Mouse (Mus musculus) midbrain, postnatal 0 days (tissue): ENCODE results near the gene Ifnar2. TPM values are rescaled to one million over a fixed set of nuclear protein-coding genes. Genes with fewer than 3 reads are reported as not detected.

ENCODE experiments used
- ATAC-seq: fragments of 200-750 bp; cut with Nextera tagmentation; 2 replicates; pipeline ENCODE4 v1.8.0; 2017; ENCODE audit warnings: moderate number of reproducible peaks, mild to moderate bottlenecking, moderate TSS enrichment, moderate library complexity; ENCODE audit not compliant: low FRiP score
- DNase-seq: peaks from one replicate; pipeline ENCODE4 v3.0.0-alpha.2; 2015; ENCODE audit warnings: low spot score
- H3K27ac ChIP-seq: fragments of 300-500 bp; sonication (generic); 2 replicates; pipeline ENCODE4 v1.5.1; 2014; ENCODE audit warnings: low read depth, mild to moderate bottlenecking, low read length, mixed read lengths
- H3K27me3 ChIP-seq: fragments of 300-500 bp; sonication (generic); 2 replicates; pipeline ENCODE4 v1.6.1; 2014; ENCODE audit warnings: low read length, control low read depth, mixed read lengths; ENCODE audit not compliant: insufficient read depth
- H3K36me3 ChIP-seq: fragments of 300-500 bp; sonication (generic); 2 replicates; pipeline ENCODE4 v1.6.1; 2014; ENCODE audit warnings: low read length, control low read depth, mixed read lengths; ENCODE audit not compliant: insufficient read depth
- H3K4me1 ChIP-seq: fragments of 300-500 bp; sonication (generic); 2 replicates; pipeline ENCODE4 v1.6.1; 2014; ENCODE audit warnings: mild to moderate bottlenecking, control low read depth, antibody characterized with exemption, low read length, mixed read lengths; ENCODE audit not compliant: insufficient read depth
- H3K4me2 ChIP-seq: fragments of 300-500 bp; sonication (generic); 2 replicates; pipeline ENCODE4 v1.6.1; 2014; ENCODE audit warnings: low read depth, mild to moderate bottlenecking, low read length, mixed read lengths; ENCODE audit not compliant: poor library complexity, severe bottlenecking
- H3K4me3 ChIP-seq: fragments of 300-500 bp; sonication (generic); 2 replicates; pipeline ENCODE4 v1.5.1; 2014; ENCODE audit warnings: low read depth, mild to moderate bottlenecking, low read length, moderate library complexity
- H3K9ac ChIP-seq: fragments of 300-500 bp; sonication (generic); replicated peaks from 2 replicates; pipeline ENCODE4 v1.6.1; 2014; ENCODE audit warnings: mild to moderate bottlenecking, low read length, moderate library complexity, mixed read lengths; ENCODE audit not compliant: poor library complexity, severe bottlenecking
- H3K9me3 ChIP-seq: fragments of 300-500 bp; sonication (generic); 2 replicates; pipeline ENCODE4 v1.6.1; 2016; ENCODE audit warnings: low read length, control low read depth
- CTCF ChIP-seq: IDR thresholded peaks from 2 replicates; pipeline ENCODE4 v1.5.1; 2016; ENCODE audit warnings: antibody characterized with exemption, mild to moderate bottlenecking
- WGBS: fragments of 180-500 bp; shearing (Covaris S2); extraction: QIAGEN DNeasy Blood & Tissue Kit; methylation state at CpG from one replicate; pipeline ENCODE4 v1.1.7; 2014; 5-methylcytosine and 5-hydroxymethylcytosine counted together
- polyA plus RNA-seq: library from polyadenylated mRNA; unstranded; fragments of >200 nt; fragmentation: Nextera tagmentation; extraction: Ambion mirVana; gene quantifications from 2 replicates; pipeline ENCODE4 v1.2.1, GENCODE M21; 2015
- total RNA-seq: library from RNA; depleted of rRNA; stranded (reverse); fragments of >200 nt; gene quantifications from 2 replicates; pipeline ENCODE4 v1.2.3, GENCODE M21; 2014; rRNA removed

The Ifnar2 gene
- total RNA-seq: 32.2 and 33.5 TPM in 2 replicates
- polyA plus RNA-seq: 40.1 and 47.5 TPM in 2 replicates

GRCm38 (mm10) chr16:91372577-91373472 lies at the start of gene Ifnar2:
Gene Ifnar2, plus strand, starts transcription at chr16:91372783.
- peaks cover 3% of the 10 kb centered on the region; the same call in 1 of the 2 replicates for H3K4me1 ChIP-seq
- H3K27me3 ChIP-seq: no peaks in the 10 kb centered on the region
- H3K4me2 ChIP-seq: peak within 1 kb of the TSS; percentile 65
- peak within 1 kb of the TSS; percentile 88 for H3K4me3 ChIP-seq
- no peaks in the 10 kb centered on the region for H3K9me3 ChIP-seq
- peak within 1 kb of the TSS; percentile 94 for H3K27ac ChIP-seq
- whole genome bisulfite sequencing: under 1% methylated on average over 62 of the region's 62 CpGs
- H3K36me3 ChIP-seq: no peaks in the 10 kb centered on the region
- peak within 1 kb of the TSS; percentile 91 for H3K9ac ChIP-seq
- TF ChIP-seq CTCF: no peak; the same call in 1 of the 2 replicates
- ATAC-seq (peak; percentile 91), DNase-seq (peak; percentile 92)

DNA sequence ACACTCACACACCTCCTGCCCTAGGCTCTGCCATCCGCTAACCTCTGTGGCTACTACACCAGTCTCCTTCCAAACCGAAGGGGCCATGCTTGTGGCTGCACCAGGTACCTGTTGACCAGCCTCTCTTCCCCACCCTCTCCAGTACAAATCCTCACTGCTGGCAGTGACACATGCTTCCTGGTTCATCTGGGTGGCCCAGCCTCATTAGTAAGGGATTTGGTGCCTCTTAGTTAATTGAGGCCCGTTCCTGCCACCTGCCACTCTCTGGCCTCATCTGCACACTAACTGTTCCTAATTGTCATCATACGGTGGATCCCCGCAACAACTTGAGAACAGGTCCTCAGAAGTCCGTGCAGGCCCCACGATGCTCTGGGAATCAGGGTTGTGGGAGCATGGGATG lies 45.0 kb upstream of the Ifnar2 start:
- Histone ChIP-seq H3K4me2 (no peak overlapping the region), H3K36me3 (no peaks in the 10 kb centered on the region), H3K4me1 (no peaks in the 10 kb centered on the region), H3K4me3 (no peak overlapping the region), H3K9me3 (no peaks in the 10 kb centered on the region), H3K9ac (no peak overlapping the region), H3K27ac (no peak overlapping the region), H3K27me3 (no peaks in the 10 kb centered on the region)
- no peak for ATAC-seq
- TF ChIP-seq CTCF: no peak
- DNase-seq: peak; percentile 57
- WGBS: 54% methylated on average over 7 of the region's 7 CpGs

DNA sequence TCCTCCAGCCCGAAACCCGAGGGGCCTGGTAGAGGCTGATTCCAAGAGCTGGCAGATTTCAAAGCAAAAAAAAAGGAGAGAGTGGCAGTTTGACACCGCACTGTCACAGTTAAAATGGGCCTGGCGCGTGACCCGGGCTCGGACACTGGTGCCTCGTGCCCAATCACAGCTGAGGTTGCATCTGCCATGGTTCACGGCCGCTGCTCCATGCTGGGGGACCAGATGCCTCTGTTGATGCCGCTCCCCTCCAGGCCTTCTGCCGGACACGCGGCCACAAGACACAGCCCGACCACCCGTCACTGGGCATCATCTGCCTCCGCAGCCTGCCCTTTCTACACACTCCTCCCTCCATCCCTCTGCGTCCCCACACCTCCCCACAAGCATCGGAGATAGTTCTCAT lies 43.7 kb upstream of the Ifnar2 start:
- H3K36me3 ChIP-seq: no peaks in the 10 kb centered on the region
- H3K4me2 ChIP-seq: no peak overlapping the region
- H3K9me3 ChIP-seq: no peaks in the 10 kb centered on the region
- H3K9ac ChIP-seq: no peak overlapping the region
- H3K27ac ChIP-seq: no peak overlapping the region
- DNase-seq: peak; percentile 61
- no peaks in the 10 kb centered on the region for H3K4me1 ChIP-seq
- no peak for ATAC-seq
- 69% methylated on average over 19 of the region's 19 CpGs for WGBS
- TF ChIP-seq CTCF: no peak
- H3K27me3 ChIP-seq: no peaks in the 10 kb centered on the region
- H3K4me3 ChIP-seq: no peak overlapping the region

DNA sequence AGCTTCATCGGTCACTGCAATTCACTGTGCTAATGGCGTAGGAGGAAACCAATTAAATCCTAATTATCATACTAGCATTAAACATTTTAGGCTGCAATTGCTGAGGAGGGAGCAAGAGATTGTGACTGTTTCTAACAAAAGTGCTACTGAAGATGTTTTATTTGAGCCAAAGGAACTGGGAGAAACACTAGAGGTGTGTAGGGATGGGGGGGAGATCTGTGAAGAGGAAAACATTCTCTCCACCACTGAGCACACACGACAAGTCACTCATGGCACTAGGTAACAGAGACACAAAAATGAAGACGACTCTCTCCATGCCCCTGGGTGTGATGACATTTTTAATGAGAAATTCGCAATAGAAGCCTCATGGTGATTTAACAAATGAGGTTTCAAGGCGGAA lies 42.1 kb upstream of the Ifnar2 start:
- no peak for DNase-seq
- Histone ChIP-seq H3K9me3 (no peaks in the 10 kb centered on the region), H3K4me1 (no peaks in the 10 kb centered on the region), H3K4me2 (no peak overlapping the region), H3K9ac (no peak overlapping the region), H3K27me3 (no peaks in the 10 kb centered on the region), H3K36me3 (no peaks in the 10 kb centered on the region), H3K27ac (no peak overlapping the region), H3K4me3 (no peak overlapping the region)
- WGBS: 63% methylated on average over 6 of the region's 6 CpGs
- ATAC-seq: no peak
- no peak for TF ChIP-seq CTCF

DNA sequence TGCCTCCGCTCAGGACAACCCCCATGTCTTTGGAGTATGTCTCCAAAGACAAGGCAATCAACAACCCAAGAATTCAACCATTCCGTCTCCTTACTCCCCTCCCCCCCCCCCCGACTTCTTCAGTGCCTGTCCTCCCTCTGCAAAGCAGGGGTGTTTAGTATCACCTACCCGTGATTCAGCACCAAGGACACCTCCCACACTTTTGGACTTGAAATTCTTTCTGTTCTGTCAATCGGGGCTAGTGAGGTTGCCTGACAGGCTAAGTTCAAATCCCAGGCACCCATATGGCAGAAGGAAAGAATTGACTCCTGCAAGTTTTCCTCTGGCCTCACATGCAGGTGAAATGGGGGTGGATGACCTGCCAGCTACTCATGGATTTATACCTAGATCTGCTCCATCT lies 41.4 kb upstream of the Ifnar2 start:
- TF ChIP-seq CTCF: no peak
- no peaks in the 10 kb centered on the region for H3K9me3 ChIP-seq
- no peak overlapping the region for H3K9ac ChIP-seq
- H3K27me3 ChIP-seq: no peaks in the 10 kb centered on the region
- H3K4me2 ChIP-seq: no peak overlapping the region
- H3K4me3 ChIP-seq: no peak overlapping the region
- H3K27ac ChIP-seq: no peak overlapping the region
- H3K36me3 ChIP-seq: no peaks in the 10 kb centered on the region
- no peaks in the 10 kb centered on the region for H3K4me1 ChIP-seq
- DNase-seq (no peak), ATAC-seq (no peak)
- 59% methylated on average over 5 of the region's 5 CpGs for WGBS

DNA sequence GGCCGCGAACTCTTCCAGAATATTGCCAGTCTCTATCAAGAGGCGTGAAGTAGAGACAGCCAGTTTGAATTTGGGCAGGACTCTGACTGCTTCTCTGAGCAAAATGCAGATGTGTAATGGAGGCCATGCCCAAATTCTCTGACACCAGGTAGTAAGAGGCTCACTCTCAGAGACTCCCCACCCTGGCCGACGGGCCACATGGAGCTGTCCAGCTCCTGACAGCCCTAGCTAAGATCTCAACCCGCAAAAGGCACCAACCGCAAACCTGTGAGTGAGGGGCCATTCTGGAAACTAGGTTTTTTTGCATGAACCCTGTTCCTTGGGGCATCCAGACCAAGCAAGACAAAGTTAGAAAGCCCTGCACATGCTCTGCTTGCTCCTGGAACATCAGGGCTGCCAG lies 39.7 kb upstream of the Ifnar2 start:
- H3K4me3 ChIP-seq: no peak overlapping the region
- 74% methylated on average over 7 of the region's 7 CpGs for WGBS
- H3K27ac ChIP-seq: no peak overlapping the region
- ATAC-seq: no peak
- no peak overlapping the region for H3K4me2 ChIP-seq
- H3K36me3 ChIP-seq: no peaks in the 10 kb centered on the region
- no peaks in the 10 kb centered on the region for H3K4me1 ChIP-seq
- no peak overlapping the region for H3K9ac ChIP-seq
- no peak for DNase-seq
- TF ChIP-seq CTCF: no peak
- no peaks in the 10 kb centered on the region for H3K9me3 ChIP-seq
- no peaks in the 10 kb centered on the region for H3K27me3 ChIP-seq
